Mouse (Mus musculus) ES-Bruce4 (cell line): ENCODE results near the gene Zc2hc1b. TPM values are rescaled to one million over a fixed set of nuclear protein-coding genes. Genes with fewer than 3 reads are reported as not detected.

Experiments used
- H3K27ac ChIP-seq: 2 replicates; pipeline ENCODE4 v1.5.1; 2012; ENCODE audit warnings: low read length, inconsistent platforms; ENCODE audit not compliant: insufficient read depth
- H3K27me3 ChIP-seq: 2 replicates; pipeline ENCODE4 v1.6.1; 2012; ENCODE audit warnings: mild to moderate bottlenecking, low read length, inconsistent platforms; ENCODE audit not compliant: control insufficient read depth, poor library complexity, insufficient read depth, severe bottlenecking
- H3K36me3 ChIP-seq: 2 replicates; pipeline ENCODE4 v1.6.1; 2012; ENCODE audit warnings: inconsistent platforms, mild to moderate bottlenecking, low read length, moderate library complexity; ENCODE audit not compliant: control insufficient read depth, poor library complexity, insufficient read depth, severe bottlenecking
- H3K4me1 ChIP-seq: one replicate; pipeline ENCODE4 v1.8.1; 2011; ENCODE audit warnings: low read length; ENCODE audit not compliant: control insufficient read depth, insufficient read depth
- H3K4me3 ChIP-seq: 2 replicates; pipeline ENCODE4 v1.5.1; 2011; ENCODE audit warnings: low read depth, mild to moderate bottlenecking, low read length
- H3K9ac ChIP-seq: 2 replicates; pipeline ENCODE4 v1.6.1; 2012; ENCODE audit warnings: low read depth, mild to moderate bottlenecking, inconsistent platforms; ENCODE audit not compliant: poor library complexity, severe bottlenecking
- H3K9me3 ChIP-seq: replicated peaks from 2 replicates; pipeline ENCODE4 v1.6.1; 2012; ENCODE audit warnings: mild to moderate bottlenecking, low read length, inconsistent platforms; ENCODE audit not compliant: control insufficient read depth, poor library complexity, insufficient read depth, severe bottlenecking
- CTCF ChIP-seq: IDR thresholded peaks from one replicate; pipeline ENCODE4 v1.8.1; 2011; ENCODE audit warnings: low read depth, low read length
- EP300 ChIP-seq: IDR thresholded peaks from 2 replicates; pipeline ENCODE4 v1.6.1; 2011; ENCODE audit warnings: low read depth, low read length; ENCODE audit not compliant: insufficient read depth
- POLR2A ChIP-seq: IDR thresholded peaks from one replicate; pipeline ENCODE4 v1.8.1; 2011; ENCODE audit warnings: low read length; ENCODE audit not compliant: insufficient read depth
- polyA plus RNA-seq: library from polyadenylated mRNA; stranded (reverse); fragments of >200 nt; gene quantifications from 2 replicates; pipeline ENCODE4 v1.2.4, GENCODE M21; 2011; ENCODE audit warnings: low read depth; ENCODE audit not compliant: missing spikeins, insufficient read depth, insufficient read length

The Zc2hc1b gene
- not detected in 2 replicates for polyA plus RNA-seq

DNA sequence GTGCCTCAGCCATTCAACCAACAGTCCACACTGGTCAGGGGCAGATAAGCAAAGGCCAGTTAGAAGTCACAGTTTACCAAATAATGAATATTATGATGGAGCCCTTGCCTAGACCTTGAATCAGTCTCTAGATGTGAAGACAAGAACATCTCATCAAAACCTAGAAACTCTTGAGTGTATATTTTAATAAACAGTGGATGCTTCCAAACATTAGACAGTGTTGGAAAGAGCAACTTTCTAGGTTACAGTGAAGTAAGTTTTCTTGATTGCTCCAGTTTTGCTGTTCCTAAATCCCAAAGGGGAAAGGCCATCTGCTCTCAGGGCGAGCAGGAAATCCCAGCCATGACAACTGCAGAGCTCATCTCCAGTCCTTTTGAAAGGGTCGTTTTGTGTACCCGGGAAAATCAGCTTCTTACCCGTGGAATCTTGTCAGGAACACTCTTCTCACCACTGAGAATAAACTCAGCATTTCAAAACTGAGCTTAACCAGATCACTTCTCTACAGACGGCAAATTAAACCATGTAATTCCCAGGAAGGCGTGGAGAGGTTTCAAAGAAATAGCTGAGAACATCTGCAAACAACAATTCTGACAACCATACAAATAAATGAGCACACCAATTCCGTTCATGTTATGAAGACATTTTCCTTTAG is at the start of gene Zc2hc1b:
Gene Zc2hc1b (minus strand): TSS at position 51 of the 652 bp plus-strand sequence.
- peaks cover 44% of the 10 kb centered on the region for H3K36me3 ChIP-seq
- H3K4me3 ChIP-seq, result no peak within 1 kb of the TSS
- H3K9ac ChIP-seq, result no peak within 1 kb of the TSS
- no peaks in the 10 kb centered on the region for H3K27me3 ChIP-seq
- TF ChIP-seq EP300 (no peak), CTCF (no peak), POLR2A (no peak)
- no peak within 1 kb of the TSS for H3K27ac ChIP-seq
- no peaks in the 10 kb centered on the region for H3K9me3 ChIP-seq
- no peaks in the 10 kb centered on the region for H3K4me1 ChIP-seq

DNA sequence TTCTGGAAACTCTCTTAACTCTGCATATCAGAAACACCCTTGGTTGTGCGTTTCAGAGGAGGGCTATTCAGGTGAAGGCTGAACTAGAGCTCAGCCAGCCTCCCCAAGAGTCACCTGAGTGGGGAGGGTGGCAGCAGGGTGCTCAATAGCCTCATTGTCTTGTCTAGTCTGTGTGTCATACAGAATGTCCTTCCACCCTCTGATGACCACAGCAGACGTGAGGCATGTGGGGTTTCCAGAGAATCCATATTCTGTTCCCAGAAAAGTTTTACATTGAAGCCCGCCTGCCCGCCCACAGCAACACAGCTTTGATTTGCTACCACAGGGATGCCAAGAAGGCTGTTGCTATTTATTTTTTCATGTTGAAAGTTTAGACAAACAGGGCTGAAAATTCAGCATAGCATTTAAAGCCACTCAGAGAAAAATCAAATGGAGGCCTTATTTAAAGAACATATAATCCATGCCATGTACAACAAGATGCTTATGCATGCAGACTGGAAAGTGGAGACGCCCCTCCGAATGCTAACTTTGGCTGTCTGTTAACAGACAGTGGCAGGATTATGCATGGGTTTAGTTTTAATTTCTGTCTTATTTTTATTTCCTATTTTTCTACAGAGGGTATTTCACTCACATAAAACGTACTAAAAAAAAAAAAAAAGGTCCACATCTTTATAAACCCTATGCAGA is 47.7 kb upstream of the Zc2hc1b start:
- Histone ChIP-seq H3K36me3 (no peaks in the 10 kb centered on the region), H3K27me3 (no peaks in the 10 kb centered on the region), H3K9ac (no peak overlapping the region), H3K4me1 (no peaks in the 10 kb centered on the region), H3K4me3 (no peak overlapping the region), H3K27ac (no peak overlapping the region), H3K9me3 (no peaks in the 10 kb centered on the region)
- TF ChIP-seq CTCF (no peak), EP300 (no peak), POLR2A (no peak)

DNA sequence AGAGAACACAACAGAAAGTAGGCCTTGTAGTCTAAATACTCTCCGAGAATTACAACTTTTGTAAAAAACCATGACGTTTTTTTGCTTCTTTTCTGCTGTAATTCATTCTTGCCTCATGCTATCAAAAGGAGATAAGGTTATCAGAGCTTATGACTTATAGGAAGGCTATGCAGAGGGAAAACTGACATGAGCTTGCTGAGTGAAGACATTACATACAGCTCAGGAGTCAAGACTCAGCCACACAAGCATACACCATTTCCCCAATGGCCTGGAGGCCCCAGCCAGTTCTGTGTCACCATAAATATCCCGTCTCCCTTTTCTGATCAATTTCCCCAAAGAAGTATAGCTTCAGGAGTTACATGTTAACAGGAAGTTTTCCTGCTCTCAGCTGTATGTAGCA is 44.3 kb upstream of the Zc2hc1b start:
- Histone ChIP-seq H3K9me3 (no peaks in the 10 kb centered on the region), H3K9ac (no peak overlapping the region), H3K4me3 (no peak overlapping the region), H3K27me3 (no peaks in the 10 kb centered on the region), H3K27ac (no peak overlapping the region), H3K36me3 (no peaks in the 10 kb centered on the region), H3K4me1 (no peaks in the 10 kb centered on the region)
- no peak for TF ChIP-seq POLR2A
- TF ChIP-seq CTCF, result no peak
- TF ChIP-seq EP300, result no peak

DNA sequence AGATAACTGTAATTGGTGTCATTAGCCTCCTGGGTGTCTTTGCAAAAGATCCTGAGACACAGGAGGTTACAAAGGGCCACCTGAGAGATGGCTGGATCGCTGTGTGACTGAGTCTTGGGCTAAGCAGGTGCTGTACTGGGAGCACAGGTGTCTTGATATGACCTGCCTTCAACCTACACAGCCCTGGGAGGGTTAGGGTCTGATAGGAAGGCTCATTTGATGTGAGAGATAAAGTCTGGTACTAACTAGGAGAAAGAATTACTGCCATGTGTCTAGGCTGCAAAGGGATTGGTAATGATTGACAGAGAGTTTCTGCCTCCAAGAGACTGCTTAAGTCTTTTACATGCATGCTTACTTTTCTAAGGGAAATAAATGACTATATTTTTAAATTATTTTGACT is 42.2 kb upstream of the Zc2hc1b start:
- Histone ChIP-seq H3K27me3 (no peaks in the 10 kb centered on the region), H3K27ac (no peak overlapping the region), H3K9me3 (no peaks in the 10 kb centered on the region), H3K4me1 (no peaks in the 10 kb centered on the region), H3K9ac (no peak overlapping the region), H3K36me3 (no peaks in the 10 kb centered on the region), H3K4me3 (no peak overlapping the region)
- TF ChIP-seq POLR2A (no peak), EP300 (no peak), CTCF (no peak)

DNA sequence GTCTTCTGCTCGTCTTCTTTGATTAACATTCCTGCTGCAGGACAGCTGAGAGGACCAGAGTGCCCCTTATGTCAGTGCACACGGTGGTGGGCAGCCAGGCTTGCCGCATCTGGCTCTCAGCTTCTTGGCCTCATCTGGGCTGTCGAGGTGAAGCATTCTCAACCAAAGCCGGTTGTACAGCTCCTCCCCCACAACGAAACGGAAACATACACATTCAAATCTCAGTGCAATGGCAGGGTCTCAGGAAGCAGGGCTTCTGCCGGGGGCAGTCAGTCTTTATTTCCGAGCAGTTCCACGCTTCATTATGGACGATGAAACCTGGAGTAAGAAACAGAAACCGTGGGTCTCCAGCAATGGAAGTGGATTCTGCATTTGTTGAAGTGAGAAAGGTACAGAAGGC is 36.1 kb upstream of the Zc2hc1b start:
- no peaks in the 10 kb centered on the region for H3K36me3 ChIP-seq
- no peak overlapping the region for H3K9ac ChIP-seq
- H3K4me3 ChIP-seq, result no peak overlapping the region
- no peak for TF ChIP-seq CTCF
- no peak for TF ChIP-seq EP300
- no peak for TF ChIP-seq POLR2A
- no peak overlapping the region for H3K27ac ChIP-seq
- H3K27me3 ChIP-seq, result no peaks in the 10 kb centered on the region
- no peaks in the 10 kb centered on the region for H3K9me3 ChIP-seq
- H3K4me1 ChIP-seq, result no peaks in the 10 kb centered on the region

DNA sequence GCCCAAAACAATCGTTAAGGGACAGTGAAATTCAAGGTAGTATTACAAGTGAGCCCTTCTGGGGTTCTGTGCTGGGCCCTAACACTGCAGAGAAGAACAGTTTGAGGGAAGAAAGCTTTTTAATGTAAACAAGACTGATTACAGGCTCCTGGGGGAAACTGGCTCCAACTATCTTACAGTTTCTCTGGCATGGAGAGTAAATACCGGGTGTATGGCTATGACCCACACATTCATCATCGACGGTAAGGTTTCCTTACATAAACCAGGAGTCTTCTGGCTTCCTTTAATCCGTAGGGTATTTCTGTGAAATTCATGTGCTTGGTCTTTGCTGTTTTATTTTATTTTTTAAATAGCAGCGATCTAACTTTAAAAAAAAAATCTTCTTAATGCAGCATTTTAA is 35.0 kb upstream of the Zc2hc1b start:
- no peaks in the 10 kb centered on the region for H3K9me3 ChIP-seq
- no peak overlapping the region for H3K4me3 ChIP-seq

More for the DNA sequence above, 35.0 kb upstream of the Zc2hc1b start:
- H3K27me3 ChIP-seq, result no peaks in the 10 kb centered on the region
- no peak for TF ChIP-seq CTCF
- TF ChIP-seq EP300, result no peak
- no peak for TF ChIP-seq POLR2A
- H3K9ac ChIP-seq, result no peak overlapping the region
- H3K36me3 ChIP-seq, result no peaks in the 10 kb centered on the region
- no peaks in the 10 kb centered on the region for H3K4me1 ChIP-seq
- no peak overlapping the region for H3K27ac ChIP-seq
